Mouse (Mus musculus): ENCODE measurements at regions not wholly inside any gene's neighbourhood (a gene's known extent, or its start where the extent isn't known, plus 50 kb on each side); places are given as distances from the start of the nearest gene placed in this dataset.
A peak's percentile ranks its signal among the peaks of the same experiment; 100 is the strongest.
"Not testable (repeated sequence)": the region's sequence is repeated elsewhere in the genome, so short reads cannot be mapped to it uniquely, and the experiment has no call there.

DNA sequence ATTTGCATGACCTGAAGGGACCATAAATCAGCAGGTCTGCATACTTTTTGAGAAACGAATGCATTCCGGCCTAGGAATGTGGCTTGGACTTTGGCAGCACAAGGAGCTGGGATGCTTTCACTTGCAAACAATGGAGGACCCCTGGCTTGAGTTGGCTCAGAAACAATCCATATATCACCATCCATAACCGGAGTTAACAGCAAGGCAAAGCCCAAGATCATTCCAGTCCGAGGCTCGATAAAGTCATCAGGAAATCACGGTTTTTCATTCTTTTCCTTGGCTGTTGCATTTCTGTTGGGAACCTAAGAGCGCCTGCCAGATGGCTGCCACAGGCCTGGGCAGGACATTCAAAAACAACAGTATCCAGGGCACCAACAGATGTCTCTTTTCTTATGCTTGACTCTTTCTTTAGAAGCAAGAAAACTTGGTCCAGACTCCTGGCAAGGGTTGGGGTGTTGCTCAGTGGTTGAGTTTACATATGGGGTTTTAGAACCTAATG, 198.5 kb downstream of the Fam43a start:
- DNase-seq (ENCODE audit: low read depth, low spot score), result no peak

DNA sequence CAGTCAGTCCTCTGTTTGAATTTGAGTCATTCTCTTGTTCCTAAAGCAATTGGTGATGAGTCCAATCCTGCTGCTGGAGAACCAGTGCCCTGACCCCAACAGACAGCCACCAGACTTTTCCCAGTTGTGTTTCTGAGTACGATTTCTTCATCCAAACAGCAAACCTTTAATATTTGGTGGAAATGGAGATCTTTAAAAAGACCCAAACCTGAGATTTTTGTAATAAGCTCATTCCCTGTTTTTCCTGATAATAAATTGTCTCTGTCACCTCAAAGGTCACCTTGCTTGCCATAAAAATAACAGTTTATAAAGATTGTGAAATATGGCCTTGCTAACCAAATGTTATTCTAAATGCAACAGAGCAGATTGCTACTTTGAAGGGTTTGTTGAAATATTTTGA, 199.0 kb downstream of the Fam43a start:
- DNase-seq (ENCODE audit: low read depth, low spot score), result no peak

DNA sequence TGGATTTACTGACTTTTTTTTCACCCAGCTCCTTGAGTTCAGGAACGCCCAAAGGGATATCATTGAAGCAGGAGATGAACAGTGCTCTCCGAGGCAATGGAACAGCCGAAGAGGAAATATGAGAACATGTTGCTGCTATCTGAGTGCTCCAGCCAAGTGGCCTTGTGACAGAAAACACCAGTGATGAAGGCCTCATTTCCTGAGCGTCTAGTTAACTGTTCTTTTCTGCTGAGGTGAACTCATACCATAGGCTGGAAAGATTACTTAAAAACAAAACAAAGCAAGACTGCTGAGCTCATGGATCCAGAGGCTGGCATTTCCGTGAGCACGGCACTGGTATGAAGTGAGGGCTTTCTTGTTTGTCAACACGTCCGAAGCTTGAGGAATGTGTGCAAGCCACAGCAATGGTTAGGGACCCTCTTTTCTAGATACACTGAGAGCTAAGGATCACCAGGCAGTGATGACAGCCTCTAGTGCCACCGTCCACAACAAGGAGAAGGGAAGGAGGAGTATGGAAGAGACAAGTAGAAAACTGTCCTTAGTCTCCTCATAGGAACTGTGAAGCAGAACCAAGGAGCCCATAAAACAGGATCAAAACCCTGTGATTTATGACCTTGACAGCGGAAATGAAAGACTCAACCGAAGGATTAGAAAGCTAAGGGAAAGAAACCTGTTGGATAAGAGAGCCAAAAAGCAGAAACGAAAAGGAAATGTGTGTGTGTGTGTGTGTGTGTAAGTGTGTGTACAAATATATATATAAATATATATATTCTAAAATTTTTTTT, 200.4 kb downstream of the Fam43a start:
- no peak for DNase-seq (ENCODE audit: low read depth, low spot score)

DNA sequence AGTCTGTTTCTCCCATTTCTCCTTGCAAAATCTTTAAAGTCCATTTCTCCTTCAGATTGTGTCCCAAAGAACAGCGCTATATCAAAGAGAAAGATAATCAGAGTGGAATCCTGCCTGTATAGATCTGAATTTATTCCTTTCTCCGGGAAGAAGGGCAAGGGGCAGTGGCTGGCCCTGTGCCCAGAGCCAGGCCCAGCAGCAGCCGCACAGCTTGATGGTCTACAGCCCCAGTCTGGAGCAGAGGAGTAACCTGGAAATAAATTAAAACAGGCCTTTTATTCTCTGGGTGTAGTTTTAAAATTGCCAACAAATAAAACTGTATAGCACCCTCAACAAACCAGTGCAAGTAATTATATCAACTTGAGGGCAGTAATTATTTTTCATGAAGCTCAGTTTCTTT, 204.5 kb downstream of the Fam43a start:
- no peak for DNase-seq (ENCODE audit: low read depth, low spot score)

DNA sequence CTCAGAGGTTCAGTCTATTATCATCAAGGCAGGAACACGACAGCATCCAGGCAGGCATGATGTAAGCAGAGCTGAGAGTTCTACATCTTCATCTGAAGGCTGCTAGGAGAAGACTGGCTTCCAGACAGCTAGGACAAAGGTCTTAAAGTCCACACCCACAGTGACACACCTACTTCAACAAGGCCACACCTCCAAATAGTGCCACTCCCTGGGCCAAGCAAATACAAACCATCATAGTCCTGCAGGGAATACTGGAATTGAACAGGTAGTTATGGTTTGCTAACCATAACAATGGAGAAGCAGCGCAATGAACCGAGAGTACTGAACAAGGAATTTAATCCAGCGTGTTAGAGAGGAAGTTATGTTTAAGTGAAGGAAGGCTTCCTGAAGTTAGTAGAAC, 206.7 kb downstream of the Fam43a start:
- not testable (repeated sequence) for DNase-seq (ENCODE audit: low read depth, low spot score)

DNA sequence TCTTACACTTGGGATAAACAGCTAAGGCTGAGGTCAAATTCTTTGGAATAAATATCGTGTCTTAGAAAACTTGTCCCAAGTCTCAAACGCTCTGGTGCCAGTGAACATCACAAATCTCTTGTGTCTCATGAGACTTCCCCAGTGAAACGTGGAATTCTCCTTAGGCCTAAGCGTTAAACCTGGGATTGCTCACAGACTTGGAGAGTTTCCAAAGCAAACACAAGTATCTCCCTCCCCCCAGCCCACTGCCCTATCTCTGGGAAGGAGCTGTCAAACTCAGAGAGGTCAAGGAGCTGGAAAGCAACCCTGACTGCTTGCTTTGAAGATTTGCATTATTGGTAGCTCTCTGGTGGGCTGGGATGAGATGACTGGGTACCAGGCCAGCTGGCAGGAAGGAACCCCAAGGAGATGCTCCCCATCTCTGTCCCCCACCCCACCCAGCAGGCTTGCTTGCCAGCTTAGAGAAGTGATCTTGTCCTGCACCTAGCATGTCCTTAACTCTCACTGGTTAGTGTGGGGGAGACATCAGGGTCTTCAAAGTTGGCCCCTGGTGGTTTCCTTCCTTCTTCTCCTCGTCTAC, 219.1 kb downstream of the Fam43a start:
- DNase-seq (ENCODE audit: low read depth, low spot score), result no peak

DNA sequence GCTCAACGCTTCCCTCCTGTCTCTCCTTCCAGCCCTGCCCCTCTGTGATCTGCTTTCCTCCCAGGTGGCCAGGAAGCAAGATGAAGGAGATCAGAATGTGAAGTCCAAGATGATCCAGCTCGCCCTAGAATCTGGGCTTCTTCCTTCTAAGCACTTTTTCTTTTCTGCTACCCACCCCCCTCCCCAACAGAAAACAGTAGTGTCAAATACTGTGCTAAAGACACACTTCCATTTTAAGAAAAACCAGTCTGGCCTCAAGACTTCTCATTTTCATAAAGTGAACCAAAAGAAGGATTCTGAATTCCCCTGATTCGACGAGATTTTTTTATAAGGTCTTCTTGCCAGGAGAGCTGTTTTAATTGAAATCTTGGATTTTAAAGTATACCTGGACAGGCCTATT, 219.8 kb downstream of the Fam43a start:
- no peak for DNase-seq (ENCODE audit: low read depth, low spot score)

DNA sequence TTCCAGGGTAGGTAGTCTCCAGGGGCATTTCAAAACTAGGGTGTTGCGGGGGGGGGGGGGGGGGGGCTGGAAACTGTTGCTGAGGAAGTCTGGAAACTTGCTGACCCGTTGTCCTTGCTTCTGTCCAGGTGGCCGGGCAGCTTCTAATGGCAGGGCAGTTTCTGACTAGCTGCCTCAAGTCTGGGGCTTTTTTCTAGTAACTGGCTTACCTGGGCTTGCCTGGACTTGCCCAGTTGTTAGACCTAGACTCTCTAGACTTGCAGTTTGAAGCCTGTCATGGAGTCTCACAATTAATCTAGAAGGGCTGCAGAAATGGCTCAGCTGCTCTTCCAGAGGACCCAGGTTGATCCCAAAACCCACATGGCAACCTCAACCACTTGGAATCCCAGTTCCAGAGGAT, 220.7 kb downstream of the Fam43a start:
- no peak for DNase-seq (ENCODE audit: low read depth, low spot score)

DNA sequence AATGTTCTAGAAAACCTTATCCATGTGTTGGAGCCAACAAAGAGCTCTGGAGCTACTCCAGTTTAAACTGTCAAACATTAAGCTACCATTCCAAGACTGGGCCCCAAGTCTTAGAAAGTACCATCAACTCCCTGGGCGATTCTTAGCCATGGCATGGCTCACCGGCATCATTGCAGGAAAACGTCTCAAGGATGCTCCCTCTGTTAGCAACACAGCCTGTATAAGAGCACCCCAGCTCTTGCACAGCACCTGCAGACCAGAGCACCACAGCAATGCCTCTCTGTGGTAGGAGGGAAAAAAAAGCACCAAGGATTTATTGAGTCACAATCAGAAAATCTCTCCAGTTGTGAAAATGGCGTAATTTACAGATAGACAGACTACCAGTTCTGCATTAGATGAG, 221.2 kb downstream of the Fam43a start:
- DNase-seq (ENCODE audit: low read depth, low spot score), result no peak

DNA sequence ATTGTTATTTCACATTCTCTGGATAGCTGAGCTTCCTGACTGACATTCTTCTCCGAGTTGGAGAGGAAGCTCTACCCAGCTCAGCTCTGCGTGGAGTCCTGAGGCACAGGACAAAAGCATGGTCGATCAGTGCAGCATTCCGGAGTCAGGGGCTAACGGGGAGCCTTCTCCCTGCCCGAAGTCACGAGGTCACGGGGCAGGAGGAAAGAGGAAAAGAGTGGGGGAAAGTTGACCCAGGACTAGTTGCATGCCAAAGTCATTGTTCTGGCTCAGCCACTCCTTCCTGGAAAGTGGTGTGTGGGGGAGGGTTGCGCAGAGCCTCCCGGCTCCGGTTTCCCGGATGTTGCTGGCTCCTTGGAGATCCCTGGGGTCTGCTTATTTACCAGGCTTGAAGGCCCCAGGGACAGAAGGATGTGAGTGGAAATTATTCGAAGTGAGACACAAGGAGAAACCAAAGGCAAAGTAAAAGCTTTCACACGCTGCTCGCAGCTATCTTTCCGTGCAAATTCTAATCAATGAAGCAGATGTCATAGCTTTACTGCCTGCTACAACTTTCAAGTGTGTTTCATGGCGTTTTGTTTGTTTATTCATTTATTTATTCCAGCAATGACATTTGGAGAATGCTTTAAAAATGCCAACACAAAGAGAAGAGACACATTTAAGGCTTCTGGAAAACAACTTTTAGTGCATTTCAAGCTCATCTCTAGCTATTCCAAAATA, 221.8 kb downstream of the Fam43a start:
- DNase-seq (ENCODE audit: low read depth, low spot score), result peak; percentile 66

DNA sequence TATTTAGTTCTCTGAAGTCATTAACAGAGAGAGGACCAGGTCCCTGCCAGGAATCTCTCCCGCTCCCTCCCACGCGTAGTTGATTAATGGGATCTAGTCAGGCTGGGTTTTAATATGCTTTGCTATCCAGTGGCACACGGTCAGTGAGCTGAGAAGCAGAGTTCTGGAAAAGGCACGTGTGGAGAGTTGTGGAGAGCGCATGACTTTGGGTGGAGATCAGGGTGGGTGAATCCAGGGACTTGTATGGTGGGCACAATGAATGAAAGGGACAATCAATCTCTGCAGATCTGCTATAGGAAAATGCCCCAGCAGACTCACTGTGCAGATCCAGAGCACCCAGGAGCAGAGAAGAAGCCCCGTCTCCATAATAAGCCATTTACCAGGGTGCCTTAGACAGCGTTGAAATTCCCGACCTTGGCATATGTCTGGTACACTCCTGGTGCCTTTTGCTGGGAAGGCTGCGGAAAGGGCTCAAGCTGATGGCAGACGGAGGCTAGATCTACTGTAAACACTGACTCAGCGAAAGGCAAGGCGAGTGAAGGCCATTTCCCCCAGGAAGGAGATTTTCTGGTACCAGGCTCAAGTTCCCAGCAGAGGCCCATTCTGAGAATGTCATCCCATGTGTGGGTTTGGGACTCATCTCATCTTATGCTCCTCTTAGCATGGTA, 222.5 kb downstream of the Fam43a start:
- DNase-seq (ENCODE audit: low read depth, low spot score), result no peak

DNA sequence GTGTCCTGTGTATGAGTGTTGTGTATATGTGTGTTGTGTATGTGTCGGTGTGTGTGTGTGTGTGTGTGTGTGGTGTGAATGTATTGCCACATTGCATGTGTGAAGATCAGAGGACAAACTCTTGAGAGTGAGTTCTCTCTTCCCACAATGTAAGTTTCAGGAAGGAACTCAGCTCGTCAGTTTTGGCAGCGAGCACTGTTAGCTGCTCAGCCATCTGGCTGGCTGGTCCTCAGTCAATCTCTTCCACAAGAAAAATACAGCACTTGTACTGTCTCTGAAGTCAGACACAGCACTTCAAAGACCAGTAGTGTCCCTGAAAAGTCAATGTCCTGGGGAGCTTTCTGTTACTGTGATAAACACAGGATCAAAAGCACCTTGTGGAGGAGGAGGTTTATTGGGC, 226.6 kb downstream of the Fam43a start:
- DNase-seq (ENCODE audit: low read depth, low spot score), result no peak

DNA sequence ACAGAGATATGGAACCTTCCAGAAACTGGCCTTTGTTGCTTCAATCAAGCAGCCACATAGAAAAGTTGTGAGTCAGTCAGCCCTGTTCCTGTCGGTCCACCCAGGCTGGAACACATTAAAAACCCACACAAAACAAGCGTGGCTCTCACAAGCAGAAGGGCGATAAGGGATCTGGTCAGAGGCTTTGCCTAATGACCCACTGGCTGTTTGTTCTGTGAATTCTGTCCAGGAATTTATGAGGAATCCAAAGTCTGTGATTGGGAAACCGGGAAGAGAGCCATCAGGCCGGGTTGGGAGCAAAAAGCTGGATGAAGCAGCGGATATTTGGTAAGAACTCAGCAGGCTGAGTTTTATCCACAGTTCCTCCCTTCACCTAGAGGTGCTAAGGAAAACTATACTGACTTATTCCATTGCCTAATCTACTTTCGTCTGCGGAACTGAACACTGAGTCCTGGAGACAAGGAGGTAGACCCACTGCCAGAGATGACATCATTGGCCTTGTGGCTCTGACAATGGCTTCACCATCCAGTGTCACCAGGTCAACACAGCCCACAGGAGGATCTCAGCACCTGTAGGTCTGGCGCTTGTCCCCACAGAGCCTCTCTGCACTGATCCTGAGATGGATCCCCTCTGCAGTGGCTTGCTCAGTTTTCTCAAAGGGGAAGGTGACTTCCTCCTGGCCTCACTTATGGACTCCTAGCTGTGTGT, 228.5 kb downstream of the Fam43a start:
- no peak for DNase-seq (ENCODE audit: low read depth, low spot score)

DNA sequence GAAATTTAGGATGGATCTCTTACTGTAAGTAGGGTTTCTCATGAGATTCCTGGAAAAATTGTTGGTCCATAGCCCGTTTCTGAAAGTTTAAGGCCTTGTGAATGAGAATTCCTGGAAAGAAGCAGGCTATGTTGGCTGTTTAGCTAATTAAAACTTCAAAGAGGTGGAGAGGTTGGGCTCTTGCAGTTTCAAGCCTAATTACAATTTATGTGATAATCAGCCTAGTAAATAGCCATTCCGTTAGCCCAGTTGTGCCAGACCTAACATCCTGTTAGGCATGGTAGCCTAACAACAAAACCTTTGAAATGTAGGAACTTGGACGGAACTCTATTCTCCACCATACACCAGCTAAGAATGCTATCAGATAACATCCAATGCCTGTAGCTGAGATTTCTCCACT, 235.0 kb downstream of the Fam43a start:
- no peak for DNase-seq (ENCODE audit: low read depth, low spot score)

DNA sequence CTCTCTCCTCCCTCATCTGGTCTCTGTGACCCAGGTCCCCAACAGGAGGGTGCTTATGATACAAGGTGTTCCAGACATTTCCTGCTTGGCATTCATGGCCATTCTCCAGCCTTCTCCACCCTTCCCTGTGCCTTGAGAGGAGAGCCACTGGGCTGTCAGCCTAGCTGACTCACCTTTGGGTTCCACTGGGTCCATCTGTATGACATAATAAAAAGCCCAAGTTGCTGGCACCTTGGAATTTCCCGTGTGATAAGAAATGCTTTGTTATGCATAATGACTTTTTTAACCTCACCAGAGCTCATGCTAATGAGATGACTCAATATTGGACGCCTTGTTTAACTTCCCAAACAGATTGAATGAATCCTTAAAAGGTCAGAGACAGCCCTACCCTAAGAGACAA, 236.2 kb downstream of the Fam43a start:
- no peak for DNase-seq (ENCODE audit: low read depth, low spot score)

DNA sequence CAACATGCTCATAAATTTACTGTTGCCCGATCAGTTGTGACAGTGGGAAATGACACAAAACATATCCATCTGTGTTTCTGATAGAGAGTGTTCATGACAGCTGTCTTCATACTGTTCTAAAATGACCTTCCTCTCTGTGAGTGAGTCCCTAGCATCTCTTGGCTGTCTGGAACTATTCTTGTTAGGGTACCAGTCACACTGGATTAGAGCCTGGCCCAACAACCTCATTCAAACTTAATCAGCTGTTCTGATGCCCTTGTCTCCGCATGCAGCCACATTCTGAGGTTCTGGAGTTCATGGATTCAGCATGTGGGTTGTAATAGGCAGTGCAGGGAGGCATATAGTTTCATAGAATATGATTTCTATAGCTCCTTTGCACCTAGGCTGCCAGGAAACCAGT, 238.4 kb downstream of the Xxylt1 start:
- DNase-seq (ENCODE audit: low read depth, low spot score), result no peak

DNA sequence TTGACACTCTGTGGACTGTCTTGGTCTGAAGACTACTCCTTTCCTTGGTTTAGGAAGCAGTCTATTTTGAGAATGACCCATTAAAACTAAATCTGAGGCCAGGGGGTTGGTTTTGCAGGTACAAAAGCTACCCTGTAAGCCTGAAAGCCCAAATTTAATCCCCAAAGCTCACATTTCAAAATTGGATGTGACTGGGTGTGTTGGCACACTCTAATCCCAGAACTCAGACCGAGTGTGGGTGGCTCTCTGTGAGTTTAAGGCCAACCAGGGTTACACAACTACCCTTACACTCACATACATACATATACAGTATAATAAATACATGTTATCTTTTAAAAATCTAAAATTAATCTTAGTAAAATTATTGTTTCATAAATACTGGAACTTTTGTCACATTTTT, 228.6 kb downstream of the Xxylt1 start:
- no peak for DNase-seq (ENCODE audit: low read depth, low spot score)

DNA sequence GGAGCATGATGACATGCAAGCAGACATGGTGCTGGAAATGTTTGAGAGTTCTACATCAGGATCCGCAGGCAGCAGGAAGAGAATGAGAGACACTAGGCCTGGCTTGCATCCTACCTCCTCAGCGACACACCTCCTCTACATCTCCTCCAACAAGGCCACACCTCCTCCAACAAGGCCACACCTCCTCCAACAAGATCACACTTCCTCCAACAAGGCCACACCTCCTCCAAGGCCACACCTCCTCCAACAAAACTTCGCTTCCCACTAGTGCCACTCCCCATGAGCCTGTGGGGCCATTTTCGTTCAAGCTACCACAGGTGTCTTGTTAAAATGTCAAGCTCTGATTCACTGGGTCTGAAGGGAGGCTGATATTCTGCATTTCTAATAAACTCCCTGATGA, 226.5 kb downstream of the Xxylt1 start:
- peak; percentile 29 for DNase-seq (ENCODE audit: low read depth, low spot score)

DNA sequence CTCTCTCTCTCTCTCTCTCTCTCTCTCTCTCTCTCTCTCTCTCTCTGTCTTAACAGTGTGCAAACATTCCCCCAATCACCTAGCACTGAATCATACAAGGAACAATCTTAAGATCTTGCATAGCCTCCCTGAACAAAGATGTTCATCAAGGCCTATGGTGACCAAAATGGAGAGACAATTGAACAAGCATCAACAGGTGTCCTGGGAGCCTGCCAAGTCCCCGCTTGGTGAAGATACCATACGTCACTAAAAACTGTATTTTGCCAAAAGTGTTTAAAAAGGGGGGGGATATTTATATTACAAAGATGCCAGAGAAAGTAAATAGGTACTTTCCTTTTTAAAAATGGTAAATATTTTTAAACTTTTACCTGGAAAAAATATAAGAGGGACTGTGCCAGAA, 223.6 kb downstream of the Xxylt1 start:
- no peak for DNase-seq (ENCODE audit: low read depth, low spot score)

DNA sequence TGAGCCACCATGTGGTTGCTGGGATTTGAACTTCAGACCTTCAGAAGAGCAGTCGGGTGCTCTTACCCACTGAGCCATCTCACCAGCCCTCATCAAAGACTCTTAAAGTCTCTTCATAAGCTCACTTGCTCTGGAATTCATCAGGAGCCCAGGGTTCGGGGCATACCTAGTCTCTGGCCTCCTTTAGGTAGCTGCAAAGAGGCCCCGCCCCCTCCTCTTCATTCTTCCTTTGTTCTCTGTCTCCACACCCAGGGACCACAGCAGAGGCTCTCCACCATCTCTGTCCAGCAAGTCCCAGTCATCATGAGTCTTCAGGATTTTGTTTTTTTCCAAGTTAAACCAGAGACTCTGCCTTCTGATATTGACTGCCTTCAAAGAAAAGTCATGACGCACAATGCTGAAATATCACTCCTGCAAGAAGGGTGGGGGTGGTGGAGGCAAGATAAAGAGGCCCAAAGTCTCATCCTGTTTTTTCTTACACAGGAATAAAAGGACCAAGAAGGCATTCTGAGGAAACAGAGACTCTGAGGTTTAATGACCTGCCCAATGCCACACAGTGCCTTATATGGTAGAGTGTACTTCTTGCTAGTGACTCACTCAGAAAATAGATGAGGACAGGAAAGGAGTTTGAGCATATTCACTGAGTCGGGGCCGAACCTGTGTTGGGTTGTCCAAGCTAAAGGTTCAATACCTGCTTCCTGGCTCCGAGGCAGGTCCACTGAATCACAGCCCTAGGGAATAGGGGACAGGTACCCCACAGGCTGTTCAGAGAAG, 211.9 kb downstream of the Xxylt1 start:
- DNase-seq (ENCODE audit: low read depth, low spot score), result no peak

DNA sequence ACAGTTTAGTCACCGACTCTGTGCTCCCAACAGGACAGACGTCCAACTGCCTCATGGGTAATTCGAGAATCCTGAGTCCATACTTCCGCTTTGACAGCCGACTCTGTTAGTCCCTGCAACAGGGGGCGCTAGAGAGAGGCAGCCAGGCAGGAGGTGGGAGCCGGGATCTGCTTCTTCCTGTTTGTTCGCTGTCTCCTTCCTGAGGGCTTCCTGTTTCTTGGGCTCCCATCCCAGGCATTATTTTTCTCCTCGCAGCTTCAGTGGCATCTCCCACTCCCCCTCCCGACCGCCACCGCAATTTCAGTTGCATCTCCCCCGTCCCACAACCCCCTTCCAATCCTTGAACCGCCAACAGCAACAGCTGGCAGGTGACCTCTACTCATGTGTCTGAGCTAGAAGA, 211.1 kb downstream of the Xxylt1 start:
- peak; percentile 58 for DNase-seq (ENCODE audit: low read depth, low spot score)

Data from WW6 (cell line).